Mouse (Mus musculus): Measurements from ENCODE around the gene Strap. TPM values are rescaled to one million over a fixed set of nuclear protein-coding genes. Genes with fewer than 3 reads are reported as not detected.

The Strap gene
- total RNA-seq, 1 experiment from 2014 or later = 54.7 TPM

DNA sequence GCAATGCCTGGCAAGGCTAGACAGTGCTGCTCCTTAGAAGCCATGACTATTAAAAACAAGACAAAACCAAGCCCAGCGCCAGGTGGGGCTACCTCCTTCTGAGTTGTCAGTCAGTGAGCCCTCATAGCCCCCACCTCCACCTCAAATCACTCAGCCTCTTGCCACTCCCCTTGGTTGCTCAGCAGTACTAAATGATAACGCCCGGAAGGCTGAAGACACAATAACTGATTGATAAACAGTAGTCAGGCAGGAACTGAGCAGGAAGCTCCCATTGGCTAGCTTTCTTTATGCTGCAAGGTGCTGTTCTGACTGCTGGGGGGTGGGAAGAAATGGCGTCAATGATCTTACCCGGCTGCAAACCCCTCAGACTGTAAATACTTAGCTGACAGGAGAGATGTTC lies 18.1 kb upstream of the Strap start:
- ATAC-seq (ENCODE audit: extremely low read depth, insufficient number of reproducible peaks, low FRiP score, poor library complexity, severe bottlenecking) = no peak

DNA sequence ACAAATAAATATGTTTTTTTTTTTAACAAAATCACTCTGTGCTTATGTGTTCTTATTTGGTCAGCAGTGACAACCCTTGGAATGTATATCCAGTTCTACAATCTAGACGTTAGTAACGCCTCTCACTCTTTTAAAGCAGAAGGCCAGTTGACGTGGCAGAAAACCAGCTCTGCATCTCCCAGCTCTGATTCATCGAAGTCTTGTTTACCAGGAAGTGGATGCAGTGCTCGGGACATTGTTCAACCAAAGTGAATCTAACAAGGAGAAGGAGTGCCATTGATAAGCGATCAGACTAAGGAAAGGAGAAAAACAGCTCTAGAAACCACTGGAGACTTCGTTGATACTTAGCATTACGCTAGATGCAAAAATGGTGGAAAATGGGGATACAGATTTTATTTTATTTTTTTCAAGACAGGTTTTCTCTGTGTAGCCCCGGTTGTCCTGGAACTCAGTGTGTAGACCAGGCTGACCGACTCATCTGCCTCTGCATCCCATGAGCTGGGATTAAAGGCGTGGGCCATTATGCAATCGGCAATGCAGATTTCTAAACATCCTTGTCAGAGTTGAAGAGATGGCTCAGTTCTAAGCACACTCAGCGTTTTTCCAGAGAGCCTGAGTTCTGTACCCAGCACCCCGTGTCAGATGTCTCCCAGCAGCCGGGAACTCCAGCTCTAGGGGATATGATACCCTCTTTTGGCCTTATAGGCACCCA lies 12.5 kb upstream of the Strap start:
- no peak for ATAC-seq (ENCODE audit: extremely low read depth, insufficient number of reproducible peaks, low FRiP score, poor library complexity, severe bottlenecking)

DNA sequence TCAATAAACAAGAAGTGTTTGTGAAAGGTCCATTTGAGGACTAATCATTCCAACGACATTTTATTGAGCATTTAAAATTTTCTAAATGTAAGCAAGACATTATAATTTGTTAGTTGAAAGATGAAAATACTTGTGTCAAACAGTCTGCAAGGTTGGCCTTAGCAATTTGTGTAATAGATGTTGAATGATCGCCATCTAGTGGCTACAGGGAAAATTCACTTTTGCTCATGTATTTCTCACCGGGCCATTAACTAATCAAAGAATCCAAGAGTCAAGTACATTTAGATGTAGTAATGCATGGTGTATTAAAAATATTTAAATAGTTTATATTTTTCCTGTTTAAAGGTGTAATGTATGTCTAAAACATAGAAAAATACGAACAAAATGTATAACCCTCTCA lies 11.0 kb upstream of the Strap start:
- peak; percentile 83 for ATAC-seq (ENCODE audit: extremely low read depth, insufficient number of reproducible peaks, low FRiP score, poor library complexity, severe bottlenecking)

DNA sequence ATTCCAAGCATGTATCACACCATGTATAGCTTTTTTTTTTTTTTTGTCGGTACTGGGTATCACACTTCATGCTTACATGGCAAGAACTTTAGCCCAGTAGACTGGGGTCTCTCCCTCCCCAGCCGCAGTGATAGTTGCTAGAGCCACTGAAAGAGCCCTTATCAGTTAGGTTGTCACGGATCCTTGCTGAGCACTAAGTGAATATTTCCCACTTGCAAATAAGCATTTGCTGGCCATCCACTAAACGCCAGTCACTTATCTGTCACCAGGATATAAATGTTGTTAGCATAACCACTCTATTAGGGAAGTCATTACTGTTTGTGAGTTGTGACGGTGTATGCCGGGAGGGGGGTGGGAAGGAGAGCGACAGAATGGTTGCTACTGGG lies 425 bp upstream of the Strap start:
- ATAC-seq (ENCODE audit: extremely low read depth, insufficient number of reproducible peaks, low FRiP score, poor library complexity, severe bottlenecking) = peak; percentile 27

DNA sequence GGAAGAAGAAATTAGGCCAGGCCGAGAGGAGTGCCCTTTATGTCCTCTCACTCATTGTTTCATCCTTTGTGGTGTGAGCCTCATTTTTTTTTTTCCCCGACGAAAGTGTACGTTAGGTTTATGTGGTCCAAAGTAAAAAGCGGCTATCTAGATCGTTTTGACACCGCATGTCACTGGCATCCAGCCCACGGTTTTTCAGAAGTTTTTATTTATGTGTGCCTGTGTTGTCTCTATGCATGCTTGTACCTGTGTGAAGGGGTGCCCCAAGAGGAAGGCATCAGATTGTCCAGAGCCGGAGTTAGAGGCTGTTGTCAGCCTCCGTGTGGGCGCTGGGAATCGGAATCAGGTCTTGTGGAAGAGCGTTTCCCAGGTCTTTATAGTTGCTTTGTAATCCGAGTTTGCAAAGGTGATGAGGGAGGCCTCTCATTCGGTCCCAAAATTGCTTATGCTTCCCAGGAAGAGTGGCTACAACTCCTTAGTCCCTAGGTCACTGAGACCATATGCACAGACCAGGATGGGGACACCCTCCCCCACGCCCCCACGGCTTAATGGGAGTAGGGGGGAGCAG lies 877 bp downstream of the Strap start:
- ATAC-seq (ENCODE audit: extremely low read depth, insufficient number of reproducible peaks, low FRiP score, poor library complexity, severe bottlenecking) = no peak

DNA sequence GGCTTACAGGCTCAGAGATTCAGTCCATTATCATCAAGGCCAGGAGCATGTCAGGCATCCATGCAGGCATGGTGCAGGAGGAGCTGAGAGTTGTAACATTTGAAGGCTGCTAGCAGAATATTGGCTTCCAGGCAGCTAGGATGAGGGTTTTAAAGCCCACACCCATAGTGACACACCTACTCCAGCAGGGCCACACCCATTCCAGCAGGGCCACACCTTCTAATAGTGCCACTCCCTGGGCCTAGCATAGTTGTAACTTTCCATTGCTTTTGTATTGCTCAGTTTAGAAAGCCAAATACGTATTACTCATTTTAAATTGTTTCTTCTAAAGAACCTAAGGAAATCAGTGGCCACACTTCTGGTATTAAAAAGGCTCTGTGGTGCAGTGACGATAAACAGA lies 6.1 kb downstream of the Strap start:
- ATAC-seq (ENCODE audit: extremely low read depth, insufficient number of reproducible peaks, low FRiP score, poor library complexity, severe bottlenecking) = no peak

DNA sequence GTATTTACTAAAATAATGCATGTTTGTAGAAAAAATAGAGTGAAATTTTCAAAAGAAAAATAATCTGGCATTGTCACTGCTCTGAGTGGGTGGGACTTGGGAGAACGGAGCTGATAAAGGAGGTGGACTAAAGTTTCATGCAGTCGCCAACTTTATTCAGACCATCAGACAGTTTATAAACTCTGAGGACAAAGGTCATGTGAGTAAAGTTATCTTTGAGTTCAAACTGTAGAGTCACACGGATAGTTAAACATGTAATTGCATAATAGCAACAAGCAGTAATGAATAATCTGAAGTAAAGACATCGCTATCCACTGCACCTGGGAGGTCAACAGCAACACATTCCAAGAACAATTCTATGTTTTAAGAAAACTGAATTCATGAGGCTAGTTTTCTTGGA lies 9.8 kb downstream of the Strap start:
- no peak for ATAC-seq (ENCODE audit: extremely low read depth, insufficient number of reproducible peaks, low FRiP score, poor library complexity, severe bottlenecking)

DNA sequence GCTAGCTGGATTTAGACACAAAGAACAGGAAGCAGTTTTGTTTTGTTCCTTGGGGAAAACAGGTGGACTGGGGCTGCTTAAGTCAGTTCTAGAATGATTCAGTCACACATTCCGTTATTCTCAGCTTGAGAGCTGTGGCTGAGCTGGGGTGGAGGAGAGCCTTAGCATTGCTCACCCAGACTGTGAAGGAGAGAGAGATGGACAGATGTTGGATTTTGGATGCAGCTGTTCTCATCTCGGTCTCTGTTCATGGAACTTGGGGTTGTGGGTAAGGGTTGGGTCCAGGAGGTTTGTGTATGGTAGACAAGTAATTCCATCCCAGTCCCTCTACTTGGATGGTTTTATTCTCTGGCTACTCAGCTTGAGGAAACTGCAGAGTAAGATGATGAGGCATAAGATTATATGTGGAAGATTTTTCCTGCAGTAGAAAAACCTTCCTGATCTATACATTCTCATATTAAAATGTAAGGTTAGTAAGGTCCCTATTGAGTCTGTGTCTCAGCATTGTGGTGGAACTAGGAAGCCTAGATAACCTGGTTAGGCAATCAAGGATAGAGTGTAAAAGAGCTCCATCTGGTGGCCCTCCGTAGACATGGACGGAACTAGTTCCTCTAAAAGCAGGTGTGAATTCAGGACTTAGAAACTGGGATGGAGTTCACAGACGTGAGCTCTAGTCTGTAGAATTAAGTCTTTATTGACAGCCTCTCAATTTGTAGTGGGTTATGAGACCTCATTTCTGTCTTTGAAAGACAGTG lies 12.5 kb downstream of the Strap start:
- ATAC-seq (ENCODE audit: extremely low read depth, insufficient number of reproducible peaks, low FRiP score, poor library complexity, severe bottlenecking) = peak; percentile 94

DNA sequence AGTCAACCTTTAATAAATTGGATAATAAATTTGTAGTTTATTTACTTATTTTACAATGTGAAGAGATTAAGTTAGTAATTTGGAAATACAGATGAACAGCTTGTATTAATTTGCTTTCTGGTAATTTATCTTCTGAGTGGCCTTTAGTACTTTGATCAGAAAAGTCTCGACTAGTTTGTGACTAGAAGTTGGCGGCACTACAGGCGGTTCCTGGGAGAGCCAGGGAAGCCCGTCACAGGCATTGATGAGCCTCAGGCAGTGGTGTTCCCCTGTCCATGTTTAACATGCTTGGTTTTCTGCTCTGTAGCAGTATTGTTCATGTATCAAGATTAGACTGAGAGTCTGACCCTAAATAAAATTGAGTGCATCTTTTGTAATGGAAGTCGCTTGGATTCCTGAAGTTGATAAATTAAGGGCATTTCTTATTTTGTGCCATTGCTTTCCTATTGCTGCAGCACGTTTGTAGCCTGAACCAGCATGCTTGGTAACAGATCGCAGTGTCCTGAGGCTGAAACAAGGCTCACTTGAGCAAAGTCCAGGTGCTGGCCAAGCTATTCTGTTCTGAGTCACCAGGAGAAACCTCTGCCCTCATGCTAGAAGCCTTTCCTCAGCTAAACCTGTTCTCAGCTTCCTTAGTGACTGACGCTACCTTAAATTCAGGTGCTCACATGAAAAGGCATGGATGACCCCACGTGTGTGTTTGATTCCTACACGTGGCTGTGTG lies 16.8 kb downstream of the Strap start:
- no peak for ATAC-seq (ENCODE audit: extremely low read depth, insufficient number of reproducible peaks, low FRiP score, poor library complexity, severe bottlenecking)

DNA sequence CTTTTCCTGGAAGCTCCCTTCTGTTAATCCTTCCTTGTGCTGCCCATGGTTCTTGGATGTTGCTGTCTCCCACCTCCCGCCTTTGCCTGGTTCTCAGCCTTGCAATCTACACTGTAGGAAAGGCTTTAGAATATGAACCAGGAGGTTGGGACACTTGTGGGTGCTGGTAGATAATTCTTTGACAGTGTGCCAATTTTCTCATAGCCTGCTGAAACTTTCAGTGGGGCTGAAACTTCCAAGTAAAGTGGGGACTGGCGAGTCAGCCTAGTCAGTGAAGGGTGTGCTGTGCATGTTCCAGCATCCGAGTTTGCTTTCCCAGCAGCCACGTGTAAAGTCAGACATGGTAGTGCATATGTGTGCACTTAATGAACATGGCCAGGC lies 17.4 kb downstream of the Strap start:
- ATAC-seq (ENCODE audit: extremely low read depth, insufficient number of reproducible peaks, low FRiP score, poor library complexity, severe bottlenecking) = no peak

DNA sequence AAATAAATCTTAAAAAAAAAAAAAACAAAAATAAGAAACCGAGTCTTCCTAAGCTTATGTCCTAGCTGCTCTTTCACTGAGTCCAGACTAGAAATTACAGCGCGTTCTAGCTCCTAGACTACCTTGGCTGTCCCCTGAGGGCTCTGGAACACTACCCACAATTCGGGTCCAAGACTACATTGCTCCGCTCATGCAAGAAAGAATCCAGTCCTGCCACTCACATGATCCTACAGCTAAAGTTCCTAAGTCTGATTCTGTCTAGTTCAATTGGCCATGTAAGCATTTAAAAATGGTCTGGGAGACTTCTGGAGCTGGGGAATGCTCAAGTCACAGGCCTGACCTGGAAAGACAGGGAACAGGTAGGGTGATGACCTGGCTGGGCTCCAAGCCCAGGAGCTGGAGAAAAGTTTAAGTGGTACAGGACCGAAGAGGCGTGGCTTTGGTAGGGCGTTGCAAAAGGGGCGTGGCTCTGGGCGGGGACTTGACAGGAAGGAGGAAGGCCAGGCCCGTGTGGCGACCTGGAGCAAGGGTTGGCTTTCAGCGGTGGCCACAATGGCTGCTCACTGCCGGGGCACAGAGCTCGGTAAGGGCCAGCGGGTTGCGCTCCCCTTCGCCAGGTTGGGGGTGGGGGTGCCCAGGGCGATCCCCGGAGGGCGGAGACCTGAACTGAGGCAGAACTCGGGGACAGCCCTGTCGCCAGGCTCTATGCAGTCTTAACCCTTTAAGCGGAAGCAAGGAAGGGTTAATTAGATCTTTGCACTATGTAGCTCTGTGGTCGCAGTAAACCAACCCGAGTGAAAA lies 19.4 kb downstream of the Strap start, which contains the start of gene Dera:
Gene Dera, plus strand, starts transcription at position 491 of the 801 bp plus-strand sequence.
- peak; percentile 93 for ATAC-seq (ENCODE audit: extremely low read depth, insufficient number of reproducible peaks, low FRiP score, poor library complexity, severe bottlenecking)

DNA sequence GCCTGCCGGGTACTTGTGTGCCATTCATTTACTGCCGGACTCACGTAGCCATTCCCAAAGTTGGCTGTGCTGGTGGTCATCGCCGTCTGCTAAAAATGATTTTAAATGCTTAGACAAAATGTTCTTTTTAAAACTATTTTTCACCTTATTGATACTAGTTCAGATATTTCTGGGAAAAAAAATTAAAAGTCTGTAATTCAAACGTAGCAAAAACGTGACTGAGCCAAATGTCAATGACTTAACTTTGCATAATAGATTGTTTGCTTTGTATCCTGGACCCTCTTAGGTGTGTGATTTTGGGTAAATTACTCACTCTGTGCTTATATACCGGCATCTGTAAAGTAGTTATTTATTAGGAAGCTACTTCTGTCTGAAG lies 20.0 kb downstream of the Strap start:
- ATAC-seq (ENCODE audit: extremely low read depth, insufficient number of reproducible peaks, low FRiP score, poor library complexity, severe bottlenecking) = no peak

DNA sequence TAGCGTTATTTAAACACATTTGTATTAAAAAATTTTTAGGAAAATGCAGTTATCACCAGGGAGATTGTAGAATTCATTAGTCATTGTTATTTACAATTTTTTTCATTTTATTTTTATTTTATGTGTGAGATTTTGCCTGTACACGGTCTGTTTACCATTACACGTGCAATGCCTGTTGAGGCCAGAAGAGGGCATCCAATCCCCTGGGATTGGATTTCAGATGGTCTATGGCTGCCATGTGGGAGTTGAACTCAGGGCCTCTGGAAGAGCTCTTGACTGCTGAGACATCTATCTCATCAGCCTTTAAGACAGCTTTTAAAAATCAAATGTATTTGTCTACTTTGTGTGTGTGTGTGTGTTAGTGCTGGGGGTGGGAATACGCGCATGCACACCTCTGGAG lies 21.4 kb downstream of the Strap start:
- no peak for ATAC-seq (ENCODE audit: extremely low read depth, insufficient number of reproducible peaks, low FRiP score, poor library complexity, severe bottlenecking)

DNA sequence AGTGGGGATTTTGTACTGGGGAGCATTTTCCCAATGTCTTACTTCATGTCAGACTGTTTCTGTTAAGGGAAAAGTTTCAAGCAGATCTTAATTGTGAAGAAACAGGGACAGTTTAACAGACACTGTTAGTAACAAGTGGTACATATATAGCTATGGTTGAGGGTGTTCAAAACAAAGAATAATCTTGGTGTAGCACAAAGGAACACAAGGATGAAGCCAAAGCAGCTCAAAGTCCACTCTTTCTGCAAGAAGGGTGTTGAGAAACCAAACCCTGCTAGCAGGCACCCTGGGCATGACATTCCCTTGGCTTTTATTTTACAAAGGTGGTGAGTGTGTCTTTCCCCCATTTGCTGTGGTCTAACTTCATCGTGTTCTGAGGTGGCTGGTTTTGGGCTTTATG lies 23.0 kb downstream of the Strap start:
- no peak for ATAC-seq (ENCODE audit: extremely low read depth, insufficient number of reproducible peaks, low FRiP score, poor library complexity, severe bottlenecking)

DNA sequence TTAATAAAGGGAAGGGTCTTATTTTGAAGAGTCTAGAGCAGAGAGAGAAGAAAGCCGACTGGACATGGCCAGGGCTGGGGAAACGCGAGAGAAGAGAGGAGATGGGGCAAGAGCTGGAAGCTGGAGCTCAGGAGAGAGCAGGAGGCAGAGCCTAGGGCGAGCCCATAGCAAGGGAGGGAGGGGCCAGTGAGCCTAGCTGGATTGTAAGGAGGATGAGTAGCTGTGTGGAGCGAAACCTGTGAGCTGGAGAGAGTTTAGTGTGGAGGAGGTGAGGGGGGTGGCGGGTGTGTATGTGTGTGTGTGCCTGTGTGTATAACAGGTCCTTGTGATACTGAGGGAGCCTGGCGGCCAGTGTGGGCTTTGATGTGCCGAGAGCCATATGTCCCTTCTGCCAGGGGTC lies 24.8 kb downstream of the Strap start:
- ATAC-seq (ENCODE audit: extremely low read depth, insufficient number of reproducible peaks, low FRiP score, poor library complexity, severe bottlenecking) = 0 out of 2 replicates have a peak, but pooled peaks have one; percentile 11

DNA sequence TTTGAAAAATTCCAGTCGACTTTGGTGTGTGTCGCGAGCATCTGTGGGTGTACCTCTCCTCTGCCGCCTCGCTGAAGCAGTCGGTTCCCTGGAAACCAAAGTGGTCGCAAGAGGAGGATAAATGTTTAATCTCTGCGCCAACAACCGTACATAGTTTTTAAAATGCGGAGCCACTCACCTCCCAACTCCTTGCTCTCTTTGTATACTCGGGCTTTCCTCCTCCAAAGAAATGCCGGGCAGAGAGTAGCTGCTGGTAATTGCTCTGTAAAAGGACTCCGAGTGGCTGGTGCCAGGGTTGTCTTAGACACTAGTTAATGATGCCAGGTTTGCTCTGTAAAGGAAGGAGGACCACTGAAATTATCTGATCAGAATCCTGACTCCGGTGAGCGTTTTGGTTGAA lies 26.1 kb downstream of the Strap start:
- no peak for ATAC-seq (ENCODE audit: extremely low read depth, insufficient number of reproducible peaks, low FRiP score, poor library complexity, severe bottlenecking)

DNA sequence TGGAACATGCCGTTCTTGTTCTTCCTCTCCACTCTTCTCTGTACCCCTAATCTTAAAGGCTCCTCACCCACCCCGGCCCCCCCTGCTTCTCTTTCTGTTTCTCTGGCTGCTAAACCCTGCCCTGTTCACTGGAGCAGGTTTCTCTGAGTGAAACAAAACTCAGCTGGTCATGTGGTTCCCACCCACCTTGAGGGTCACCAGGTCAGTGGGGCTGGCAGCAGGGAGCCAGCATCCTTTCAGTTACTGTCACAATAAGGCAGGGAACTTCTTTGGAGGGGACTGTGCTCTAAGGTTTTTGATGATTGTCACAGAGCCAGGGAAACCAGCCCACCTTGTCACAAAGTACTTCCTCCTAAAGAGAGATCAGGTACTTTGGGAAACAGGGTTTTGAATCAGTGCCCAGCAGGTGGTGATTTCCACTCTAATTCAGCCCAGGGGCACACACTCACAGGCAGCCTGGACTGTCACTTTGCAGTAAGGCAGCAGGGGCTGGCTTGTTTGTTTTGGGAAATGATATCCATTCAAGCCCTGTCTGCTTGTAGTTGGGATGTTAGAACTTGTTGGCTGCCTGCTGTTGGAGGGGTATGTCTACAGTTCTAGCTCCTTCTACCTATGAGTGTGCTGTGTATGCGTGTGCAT lies 29.8 kb downstream of the Strap start:
- ATAC-seq (ENCODE audit: extremely low read depth, insufficient number of reproducible peaks, low FRiP score, poor library complexity, severe bottlenecking) = no peak

DNA sequence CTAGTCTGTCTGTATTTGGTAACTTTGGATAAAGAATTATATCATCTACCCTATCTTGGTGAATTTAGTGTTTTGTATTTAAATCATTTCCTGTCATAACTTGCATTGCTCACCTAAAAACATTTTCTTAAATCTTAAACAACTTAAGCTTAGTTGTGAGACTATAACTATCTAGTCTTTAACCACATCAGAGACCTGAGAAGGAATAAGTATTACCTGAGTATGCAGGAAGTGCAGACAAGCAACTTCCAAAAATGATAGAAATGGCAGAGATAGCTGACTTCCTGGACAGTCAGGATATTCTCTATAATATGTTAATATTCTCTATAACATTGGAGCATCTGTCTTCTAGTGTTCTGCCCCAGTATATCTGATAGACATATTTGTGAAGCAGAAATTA lies 31.3 kb downstream of the Strap start:
- ATAC-seq (ENCODE audit: extremely low read depth, insufficient number of reproducible peaks, low FRiP score, poor library complexity, severe bottlenecking) = no peak

All from neutrophil, adult 5-6 weeks (primary cell).